Mouse (Mus musculus) liver, adult 2 months (tissue): ENCODE results near the gene Gng7. TPM values are rescaled to one million over a fixed set of nuclear protein-coding genes. Genes with fewer than 3 reads are reported as not detected.

ENCODE experiments used
- DNase-seq: peaks from one replicate; pipeline ENCODE4 v3.0.0-alpha.2; 2011; ENCODE audit warnings: low read depth, low spot score; ENCODE audit errors: extremely low read depth
- H3K27ac ChIP-seq: fragments of 200-500 bp; replicated peaks from 2 replicates; pipeline ENCODE4 v1.5.1; 2012; ENCODE audit warnings: low read depth, mild to moderate bottlenecking, control low read depth, inconsistent platforms, low read length; ENCODE audit not compliant: insufficient read depth
- H3K27me3 ChIP-seq: fragments of 200-500 bp; 2 replicates; pipeline ENCODE4 v1.6.1; 2012; ENCODE audit warnings: mild to moderate bottlenecking, moderate library complexity, low read length, inconsistent platforms; ENCODE audit not compliant: control insufficient read depth, insufficient read depth
- H3K36me3 ChIP-seq: fragments of 200-500 bp; 2 replicates; pipeline ENCODE4 v1.6.1; 2012; ENCODE audit warnings: low read length, inconsistent platforms; ENCODE audit not compliant: control insufficient read depth, insufficient read depth
- H3K4me1 ChIP-seq: fragments of 200-500 bp; 2 replicates; pipeline ENCODE4 v1.6.1; 2011; ENCODE audit warnings: low read length; ENCODE audit not compliant: control insufficient read depth, insufficient read depth
- H3K4me3 ChIP-seq: fragments of 200-500 bp; 2 replicates; pipeline ENCODE4 v1.5.1; 2011; ENCODE audit warnings: low read depth, mild to moderate bottlenecking, control low read depth, low read length, moderate library complexity; ENCODE audit not compliant: insufficient read depth
- H3K79me2 ChIP-seq: fragments of 200-500 bp; 2 replicates; pipeline ENCODE4 v1.6.1; 2012; ENCODE audit warnings: inconsistent platforms, mild to moderate bottlenecking, low read length, moderate library complexity; ENCODE audit not compliant: control insufficient read depth, insufficient read depth
- H3K9ac ChIP-seq: fragments of 200-500 bp; 2 replicates; pipeline ENCODE4 v1.6.1; 2012; ENCODE audit warnings: low read depth, mild to moderate bottlenecking, control low read depth, inconsistent platforms, low read length
- CTCF ChIP-seq: fragments of 200-500 bp; IDR thresholded peaks from 2 replicates; pipeline ENCODE4 v1.5.1; 2011; ENCODE audit warnings: low read depth, low read length, control low read depth
- POLR2A ChIP-seq: fragments of 200-500 bp; IDR thresholded peaks from 2 replicates; pipeline ENCODE4 v1.6.1; 2011; ENCODE audit warnings: low read length, control low read depth; ENCODE audit not compliant: insufficient read depth; ENCODE audit errors: extremely low read depth
- WGBS: fragments of 180-500 bp; shearing (Covaris S2); methylation state at CpG from one replicate; pipeline ENCODE4 v1.1.7; 2018; 5-methylcytosine and 5-hydroxymethylcytosine counted together
- polyA plus RNA-seq: library from polyadenylated mRNA; depleted of rRNA; stranded (reverse); fragments of >200 nt; gene quantifications from 2 replicates; pipeline ENCODE4 v1.2.3, GENCODE M21; 2012
- total RNA-seq: library from RNA; depleted of rRNA; stranded (reverse); fragments of >200 nt; gene quantifications from 2 replicates; pipeline ENCODE4 v1.2.3, GENCODE M21; 2014

Gene Gng7
- total and polyA plus RNA-seq, 2 experiments = 0.09 to 0.65 TPM

GRCm38 (mm10) chr10:80957791-80958190, 57.0 kb downstream of the Gng7 start:
- DNase-seq = peak; percentile 90
- no peak overlapping the region for H3K27ac ChIP-seq
- no peaks in the 10 kb centered on the region for H3K79me2 ChIP-seq
- no peak overlapping the region for H3K4me3 ChIP-seq
- TF ChIP-seq POLR2A (no peak), CTCF (peak; percentile 71)
- WGBS = 18% methylated on average over 4 of the region's 4 CpGs
- H3K4me1 ChIP-seq = peaks cover 37% of the 10 kb centered on the region
- no peak overlapping the region for H3K9ac ChIP-seq
- no peaks in the 10 kb centered on the region for H3K27me3 ChIP-seq
- H3K36me3 ChIP-seq = no peaks in the 10 kb centered on the region

DNA sequence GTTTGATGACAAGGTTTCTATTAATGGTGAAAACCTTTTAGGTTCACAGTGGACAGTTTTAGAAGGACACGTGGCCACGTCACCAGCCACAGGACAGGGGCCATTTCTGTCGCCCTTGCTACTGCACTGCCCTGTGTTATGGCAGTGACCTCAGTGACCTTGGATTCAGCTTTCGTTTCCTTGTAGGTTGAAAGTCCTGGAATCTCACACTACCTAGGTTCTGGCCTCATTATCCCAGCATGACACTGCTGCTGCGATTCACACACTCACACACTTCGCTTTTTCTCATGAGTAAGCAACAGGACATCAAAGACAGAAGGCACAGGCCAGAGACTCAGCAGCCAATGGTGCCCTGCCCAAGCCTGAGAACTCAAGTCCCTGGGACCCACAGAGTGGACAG, 57.8 kb downstream of the Gng7 start:
- DNase-seq = peak; percentile 59
- WGBS = 67% methylated on average over 6 of the region's 6 CpGs

GRCm38 (mm10) chr10:80956385-80956784, 58.4 kb downstream of the Gng7 start:
- no peak overlapping the region for H3K4me3 ChIP-seq
- no peak for DNase-seq
- H3K9ac ChIP-seq = no peak overlapping the region
- TF ChIP-seq CTCF (no peak), POLR2A (no peak)
- H3K27me3 ChIP-seq = no peaks in the 10 kb centered on the region
- H3K27ac ChIP-seq = no peak overlapping the region
- 98% methylated on average over 8 of the region's 8 CpGs for WGBS
- peaks cover 28% of the 10 kb centered on the region for H3K4me1 ChIP-seq
- no peaks in the 10 kb centered on the region for H3K36me3 ChIP-seq
- no peaks in the 10 kb centered on the region for H3K79me2 ChIP-seq

More for the DNA sequence above, 57.8 kb downstream of the Gng7 start:
- Histone ChIP-seq H3K27me3 (no peaks in the 10 kb centered on the region), H3K4me1 (peaks cover 32% of the 10 kb centered on the region), H3K79me2 (no peaks in the 10 kb centered on the region), H3K27ac (no peak overlapping the region), H3K36me3 (no peaks in the 10 kb centered on the region), H3K4me3 (no peak overlapping the region), H3K9ac (no peak overlapping the region)
- TF ChIP-seq POLR2A (no peak), CTCF (no peak)

- no peak overlapping the region for H3K9ac ChIP-seq
- no peak for DNase-seq
- H3K27me3 ChIP-seq = no peaks in the 10 kb centered on the region
- WGBS = 23% methylated on average over 9 of the region's 9 CpGs
- peaks cover 25% of the 10 kb centered on the region for H3K4me1 ChIP-seq
- H3K79me2 ChIP-seq = no peaks in the 10 kb centered on the region
- H3K36me3 ChIP-seq = no peaks in the 10 kb centered on the region
- peak; percentile 79 for TF ChIP-seq CTCF
- no peak for TF ChIP-seq POLR2A
- no peak overlapping the region for H3K27ac ChIP-seq
- H3K4me3 ChIP-seq = no peak overlapping the region
Observed at GRCm38 (mm10) chr10:80955536-80955935, 59.2 kb downstream of the Gng7 start.

GRCm38 (mm10) chr10:80954843-80955242, 59.9 kb downstream of the Gng7 start:
- Histone ChIP-seq H3K27me3 (no peaks in the 10 kb centered on the region), H3K4me3 (no peak overlapping the region), H3K36me3 (no peaks in the 10 kb centered on the region), H3K9ac (no peak overlapping the region), H3K79me2 (no peaks in the 10 kb centered on the region), H3K4me1 (peaks cover 20% of the 10 kb centered on the region), H3K27ac (no peak overlapping the region)
- DNase-seq = no peak
- 57% methylated on average over 6 of the region's 6 CpGs for WGBS
- TF ChIP-seq CTCF = no peak

DNA sequence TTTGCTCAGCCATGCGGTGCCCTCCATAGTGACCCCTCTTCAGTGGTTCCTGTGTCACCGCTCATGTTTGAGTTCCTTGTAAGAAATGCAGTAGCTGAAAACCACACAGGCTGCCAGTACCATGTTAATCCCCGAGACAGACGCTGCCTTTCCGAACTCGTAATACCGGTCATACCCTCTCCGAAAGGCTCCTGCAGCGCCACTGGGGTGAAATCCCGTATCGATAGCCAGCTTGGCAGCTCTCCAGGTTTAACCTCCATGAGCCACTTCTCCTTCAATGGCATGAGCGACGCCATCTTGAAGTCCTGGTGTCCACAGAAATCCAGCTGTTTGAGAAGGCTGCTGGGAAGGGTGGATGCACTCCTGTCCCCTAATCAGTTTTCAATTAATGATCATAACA, 60.3 kb downstream of the Gng7 start:
- Histone ChIP-seq H3K36me3 (no peaks in the 10 kb centered on the region), H3K79me2 (no peaks in the 10 kb centered on the region), H3K4me1 (peaks cover 16% of the 10 kb centered on the region), H3K27ac (no peak overlapping the region), H3K4me3 (no peak overlapping the region), H3K27me3 (no peaks in the 10 kb centered on the region), H3K9ac (no peak overlapping the region)
- TF ChIP-seq CTCF (no peak), POLR2A (no peak)
- WGBS = 81% methylated on average over 13 of the region's 13 CpGs
- no peak for DNase-seq
